Mouse (Mus musculus) embryonic facial prominence, embryonic 13.5 days (tissue): ENCODE data around the gene Ifna6. TPM values are rescaled to one million over a fixed set of nuclear protein-coding genes. Genes with fewer than 3 reads are reported as not detected.
"Not testable (repeated sequence)": the region's sequence is repeated elsewhere in the genome, so short reads cannot be mapped to it uniquely, and the experiment has no call there.

ENCODE experiments used
- ATAC-seq: fragments of 200-750 bp; cut with Nextera tagmentation; 2 replicates; pipeline ENCODE4 v1.8.0; 2017; ENCODE audit warnings: low read depth; ENCODE audit not compliant: insufficient number of reproducible peaks, insufficient read depth, low FRiP score, low TSS enrichment
- H3K27ac ChIP-seq: fragments of 300-500 bp; sonication (generic); 2 replicates; pipeline ENCODE4 v1.5.1; 2015; ENCODE audit warnings: moderate library complexity, mild to moderate bottlenecking, inconsistent platforms
- H3K27me3 ChIP-seq: fragments of 300-500 bp; sonication (generic); 2 replicates; pipeline ENCODE4 v1.6.1; 2015; ENCODE audit warnings: mild to moderate bottlenecking, inconsistent platforms
- H3K36me3 ChIP-seq: fragments of 300-500 bp; sonication (generic); 2 replicates; pipeline ENCODE4 v1.6.1; 2015; ENCODE audit warnings: mild to moderate bottlenecking, inconsistent platforms
- H3K4me1 ChIP-seq: fragments of 300-500 bp; sonication (generic); 2 replicates; pipeline ENCODE4 v1.6.1; 2015; ENCODE audit warnings: inconsistent platforms
- H3K4me2 ChIP-seq: fragments of 300-500 bp; sonication (generic); 2 replicates; pipeline ENCODE4 v1.6.1; 2015; ENCODE audit warnings: moderate library complexity, mild to moderate bottlenecking, inconsistent platforms
- H3K4me3 ChIP-seq: fragments of 300-500 bp; sonication (generic); 2 replicates; pipeline ENCODE4 v1.5.1; 2015; ENCODE audit warnings: mild to moderate bottlenecking, inconsistent platforms
- H3K9ac ChIP-seq: fragments of 300-500 bp; sonication (generic); 2 replicates; pipeline ENCODE4 v1.6.1; 2015; ENCODE audit warnings: mild to moderate bottlenecking, inconsistent platforms
- H3K9me3 ChIP-seq: fragments of 300-500 bp; sonication (generic); 2 replicates; pipeline ENCODE4 v1.6.1; 2016; ENCODE audit warnings: inconsistent platforms
- WGBS: fragments of 180-500 bp; shearing (Covaris S2); methylation state at CpG from one replicate; pipeline ENCODE4 v1.1.7; 2015; ENCODE audit warnings: mixed read lengths; 5-methylcytosine and 5-hydroxymethylcytosine counted together
- polyA plus RNA-seq: library from polyadenylated mRNA; unstranded; fragments of >200 nt; fragmentation: Nextera tagmentation; extraction: Ambion mirVana; gene quantifications from 2 replicates; pipeline ENCODE4 v1.2.1, GENCODE M21; 2015

Ifna6 gene
- not detected in 2 replicates for polyA plus RNA-seq

DNA sequence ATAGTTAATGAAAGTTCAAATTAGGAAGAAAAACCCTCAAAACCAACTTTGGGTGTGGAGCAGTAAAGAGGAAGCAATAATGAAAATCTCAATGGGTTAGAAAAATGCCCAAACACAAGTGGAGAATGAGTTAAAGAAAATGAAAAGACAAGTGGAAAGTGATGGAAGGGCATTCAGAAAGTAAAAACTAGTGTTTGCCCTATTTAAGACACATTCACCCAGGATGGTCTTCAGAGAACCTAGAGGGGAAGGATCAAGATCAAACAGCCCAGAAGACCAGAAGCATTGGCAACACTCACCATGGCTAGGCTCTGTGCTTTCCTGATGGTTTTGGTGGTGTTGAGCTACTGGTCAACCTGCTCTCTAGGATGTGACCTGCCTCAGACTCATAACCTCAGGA, at the start of gene Ifna6:
Gene Ifna6 (plus strand): TSS at position 301 of the 400 bp plus-strand sequence.
- H3K27me3 ChIP-seq, ATAC-seq, H3K36me3 ChIP-seq, H3K9ac ChIP-seq, H3K4me2 ChIP-seq, H3K4me1 ChIP-seq, H3K9me3 ChIP-seq, H3K4me3 ChIP-seq, H3K27ac ChIP-seq: not testable (repeated sequence)

DNA sequence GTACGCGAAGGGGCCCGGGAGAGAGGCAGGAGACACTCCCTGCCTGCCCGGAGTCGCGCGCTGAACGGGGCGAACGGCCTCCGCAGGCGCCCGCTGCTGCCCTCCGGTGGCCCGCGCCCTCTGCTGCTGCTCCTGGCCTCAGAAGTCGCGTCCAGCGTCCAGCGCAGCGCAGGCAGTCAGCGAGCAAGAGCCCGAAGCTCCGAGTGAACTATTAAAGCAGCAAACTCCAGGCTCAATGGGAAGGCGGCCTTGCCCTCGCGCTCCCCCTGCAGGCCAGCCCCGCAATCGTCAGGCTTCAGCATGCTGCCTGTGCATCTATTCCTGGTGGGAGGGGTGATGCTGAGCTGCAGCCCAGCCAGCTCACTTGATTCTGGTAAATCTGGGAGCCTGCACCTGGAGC, 47.7 kb upstream of the Ifna6 start, which contains the start of gene Gm13272:
Gene Gm13272 (plus strand): TSS at position 301 of the 400 bp plus-strand sequence.
- ATAC-seq, H3K4me2 ChIP-seq, H3K27ac ChIP-seq, H3K4me3 ChIP-seq, H3K36me3 ChIP-seq, H3K9me3 ChIP-seq, H3K9ac ChIP-seq, H3K4me1 ChIP-seq, H3K27me3 ChIP-seq: not testable (repeated sequence)
- WGBS: no CpG with 5 or more reads among the region's 29 CpGs

DNA sequence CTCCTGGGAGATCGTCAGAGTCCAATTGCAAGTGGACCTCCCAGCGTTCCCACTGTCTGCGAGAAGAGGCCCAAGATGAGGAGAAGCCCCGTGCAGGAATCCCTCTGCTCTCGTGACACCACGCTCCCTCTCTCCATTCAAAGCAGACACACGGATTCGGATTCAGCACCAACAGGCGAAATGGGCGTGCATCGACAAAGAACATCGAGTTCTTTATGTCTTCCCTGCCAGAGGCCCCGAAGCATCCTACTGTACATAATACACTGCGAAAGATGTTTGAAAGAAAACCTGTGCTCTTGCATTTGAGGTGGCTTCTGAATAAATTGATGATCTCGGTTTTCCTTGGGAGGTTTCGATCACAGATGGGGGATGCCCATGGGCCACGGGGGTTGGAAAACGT, 46.9 kb upstream of the Ifna6 start:
- H3K9me3 ChIP-seq, H3K36me3 ChIP-seq, H3K4me2 ChIP-seq, ATAC-seq, H3K27ac ChIP-seq, H3K4me3 ChIP-seq, H3K4me1 ChIP-seq, H3K9ac ChIP-seq, H3K27me3 ChIP-seq: not testable (repeated sequence)
- 41% methylated on average over 16 of the region's 18 CpGs for WGBS

DNA sequence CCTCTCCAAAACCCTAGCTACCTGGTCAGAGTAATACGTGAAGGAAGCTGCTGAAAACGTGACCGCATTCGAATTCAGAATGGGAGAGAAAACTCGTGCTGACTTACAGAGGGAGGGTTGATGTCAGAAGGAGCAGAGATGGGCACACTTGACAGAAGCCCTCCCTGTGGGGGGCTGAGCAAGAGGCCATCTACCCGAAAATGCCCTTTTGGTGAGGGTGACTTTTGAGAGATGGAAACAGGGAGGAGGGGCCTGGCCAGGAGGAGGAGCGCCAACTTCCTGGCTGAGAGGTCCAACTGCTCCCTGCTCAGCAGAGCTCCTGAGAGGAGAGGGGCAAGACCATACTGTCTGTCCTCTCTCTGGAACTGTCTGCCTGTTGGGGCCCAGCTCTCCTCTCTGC, 45.4 kb upstream of the Ifna6 start, which contains the start of gene Ifnz:
Gene Ifnz (plus strand): TSS at position 301 of the 400 bp plus-strand sequence.
- H3K27me3 ChIP-seq, H3K9me3 ChIP-seq, ATAC-seq, H3K36me3 ChIP-seq, H3K4me1 ChIP-seq, H3K27ac ChIP-seq: not testable (repeated sequence)
- 0 out of 2 replicates have a peak within 1 kb of the TSS, but pooled peaks have one; percentile 21 for H3K9ac ChIP-seq
- peak within 1 kb of the TSS; percentile 47 for H3K4me2 ChIP-seq
- H3K4me3 ChIP-seq: peak within 1 kb of the TSS; percentile 30
- WGBS: 15% methylated on average over 5 of the region's 7 CpGs

DNA sequence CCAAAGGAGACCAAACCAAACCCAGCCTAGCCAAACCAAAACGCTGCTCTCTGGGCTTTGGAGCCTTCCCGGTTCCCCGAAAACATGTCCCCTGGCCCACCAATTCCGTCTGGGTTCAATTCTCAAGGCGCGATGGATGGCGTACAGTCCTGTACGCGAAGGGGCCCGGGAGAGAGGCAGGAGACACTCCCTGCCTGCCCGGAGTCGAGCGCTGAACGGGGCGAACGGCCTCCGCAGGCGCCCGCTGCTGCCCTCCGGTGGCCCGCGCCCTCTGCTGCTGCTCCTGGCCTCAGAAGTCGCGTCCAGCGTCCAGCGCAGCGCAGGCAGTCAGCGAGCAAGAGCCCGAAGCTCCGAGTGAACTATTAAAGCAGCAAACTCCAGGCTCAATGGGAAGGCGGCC, 44.9 kb upstream of the Ifna6 start:
- H3K27me3 ChIP-seq, ATAC-seq, H3K27ac ChIP-seq, H3K9me3 ChIP-seq, H3K4me1 ChIP-seq, H3K36me3 ChIP-seq: not testable (repeated sequence)
- H3K9ac ChIP-seq: 0 out of 2 replicates have a peak overlapping the region, but pooled peaks have one; percentile 21
- peak overlapping the region; percentile 47 for H3K4me2 ChIP-seq
- 0% methylated on average over 14 of the region's 31 CpGs for WGBS
- peak overlapping the region; percentile 30 for H3K4me3 ChIP-seq

DNA sequence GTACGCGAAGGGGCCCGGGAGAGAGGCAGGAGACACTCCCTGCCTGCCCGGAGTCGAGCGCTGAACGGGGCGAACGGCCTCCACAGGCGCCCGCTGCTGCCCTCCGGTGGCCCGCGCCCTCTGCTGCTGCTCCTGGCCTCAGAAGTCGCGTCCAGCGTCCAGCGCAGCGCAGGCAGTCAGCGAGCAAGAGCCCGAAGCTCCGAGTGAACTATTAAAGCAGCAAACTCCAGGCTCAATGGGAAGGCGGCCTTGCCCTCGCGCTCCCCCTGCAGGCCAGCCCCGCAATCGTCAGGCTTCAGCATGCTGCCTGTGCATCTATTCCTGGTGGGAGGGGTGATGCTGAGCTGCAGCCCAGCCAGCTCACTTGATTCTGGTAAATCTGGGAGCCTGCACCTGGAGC, 41.8 kb upstream of the Ifna6 start, which contains the start of gene Gm13276:
Gene Gm13276 (plus strand): TSS at position 301 of the 400 bp plus-strand sequence.
- not testable (repeated sequence) for H3K9ac ChIP-seq, H3K4me3 ChIP-seq, H3K4me1 ChIP-seq, H3K27me3 ChIP-seq, H3K4me2 ChIP-seq, H3K9me3 ChIP-seq, H3K36me3 ChIP-seq, H3K27ac ChIP-seq, ATAC-seq
- no CpG with 5 or more reads among the region's 27 CpGs for WGBS

DNA sequence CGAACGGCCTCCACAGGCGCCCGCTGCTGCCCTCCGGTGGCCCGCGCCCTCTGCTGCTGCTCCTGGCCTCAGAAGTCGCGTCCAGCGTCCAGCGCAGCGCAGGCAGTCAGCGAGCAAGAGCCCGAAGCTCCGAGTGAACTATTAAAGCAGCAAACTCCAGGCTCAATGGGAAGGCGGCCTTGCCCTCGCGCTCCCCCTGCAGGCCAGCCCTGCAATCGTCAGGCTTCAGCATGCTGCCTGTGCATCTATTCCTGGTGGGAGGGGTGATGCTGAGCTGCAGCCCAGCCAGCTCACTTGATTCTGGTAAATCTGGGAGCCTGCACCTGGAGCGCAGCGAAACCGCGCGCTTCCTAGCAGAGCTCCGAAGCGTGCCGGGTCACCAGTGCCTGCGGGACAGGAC, 38.8 kb upstream of the Ifna6 start, which contains the start of gene Gm13277:
Gene Gm13277 (plus strand): TSS at position 231 of the 400 bp plus-strand sequence.
- H3K4me3 ChIP-seq, ATAC-seq, H3K9ac ChIP-seq, H3K36me3 ChIP-seq, H3K27ac ChIP-seq, H3K4me1 ChIP-seq, H3K4me2 ChIP-seq, H3K9me3 ChIP-seq, H3K27me3 ChIP-seq: not testable (repeated sequence)
- 2% methylated on average over 4 of the region's 28 CpGs for WGBS

DNA sequence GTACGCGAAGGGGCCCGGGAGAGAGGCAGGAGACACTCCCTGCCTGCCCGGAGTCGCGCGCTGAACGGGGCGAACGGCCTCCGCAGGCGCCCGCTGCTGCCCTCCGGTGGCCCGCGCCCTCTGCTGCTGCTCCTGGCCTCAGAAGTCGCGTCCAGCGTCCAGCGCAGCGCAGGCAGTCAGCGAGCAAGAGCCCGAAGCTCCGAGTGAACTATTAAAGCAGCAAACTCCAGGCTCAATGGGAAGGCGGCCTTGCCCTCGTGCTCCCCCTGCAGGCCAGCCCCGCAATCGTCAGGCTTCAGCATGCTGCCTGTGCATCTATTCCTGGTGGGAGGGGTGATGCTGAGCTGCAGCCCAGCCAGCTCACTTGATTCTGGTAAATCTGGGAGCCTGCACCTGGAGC, 36.0 kb upstream of the Ifna6 start, which contains the start of gene Gm13278:
Gene Gm13278 (plus strand): TSS at position 301 of the 400 bp plus-strand sequence.
- H3K4me3 ChIP-seq: not testable (repeated sequence)

DNA sequence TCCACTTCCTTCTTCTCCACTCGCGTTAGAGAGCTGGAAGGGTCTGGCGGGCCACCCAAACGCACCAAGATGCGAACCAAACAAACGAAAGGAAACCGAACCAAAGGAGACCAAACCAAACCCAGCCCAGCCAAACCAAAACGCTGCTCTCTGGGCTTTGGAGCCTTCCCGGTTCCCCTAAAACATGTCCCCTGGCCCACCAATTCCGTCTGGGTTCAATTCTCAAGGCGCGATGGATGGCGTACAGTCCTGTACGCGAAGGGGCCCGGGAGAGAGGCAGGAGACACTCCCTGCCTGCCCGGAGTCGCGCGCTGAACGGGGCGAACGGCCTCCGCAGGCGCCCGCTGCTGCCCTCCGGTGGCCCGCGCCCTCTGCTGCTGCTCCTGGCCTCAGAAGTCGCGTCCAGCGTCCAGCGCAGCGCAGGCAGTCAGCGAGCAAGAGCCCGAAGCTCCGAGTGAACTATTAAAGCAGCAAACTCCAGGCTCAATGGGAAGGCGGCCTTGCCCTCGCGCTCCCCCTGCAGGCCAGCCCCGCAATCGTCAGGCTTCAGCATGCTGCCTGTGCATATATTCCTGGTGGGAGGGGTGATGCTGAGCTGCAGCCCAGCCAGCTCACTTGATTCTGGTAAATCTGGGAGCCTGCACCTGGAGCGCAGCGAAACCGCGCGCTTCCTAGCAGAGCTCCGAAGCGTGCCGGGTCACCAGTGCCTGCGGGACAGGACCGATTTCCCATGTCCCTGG, 33.1 kb upstream of the Ifna6 start, which contains the start of gene Gm13275:
Gene Gm13275 (plus strand): TSS at position 552 of the 740 bp plus-strand sequence.
- H3K9me3 ChIP-seq, ATAC-seq, H3K27me3 ChIP-seq, H3K27ac ChIP-seq, H3K36me3 ChIP-seq, H3K4me1 ChIP-seq, H3K9ac ChIP-seq, H3K4me2 ChIP-seq, H3K4me3 ChIP-seq: not testable (repeated sequence)
- 0% methylated on average over 16 of the region's 52 CpGs for WGBS

More for the DNA sequence above, 36.0 kb upstream of the Ifna6 start, which contains the start of gene Gm13278:
- WGBS: no CpG with 5 or more reads among the region's 28 CpGs
- not testable (repeated sequence) for H3K4me2 ChIP-seq, H3K36me3 ChIP-seq, H3K27ac ChIP-seq, H3K9me3 ChIP-seq, ATAC-seq, H3K9ac ChIP-seq, H3K4me1 ChIP-seq, H3K27me3 ChIP-seq

DNA sequence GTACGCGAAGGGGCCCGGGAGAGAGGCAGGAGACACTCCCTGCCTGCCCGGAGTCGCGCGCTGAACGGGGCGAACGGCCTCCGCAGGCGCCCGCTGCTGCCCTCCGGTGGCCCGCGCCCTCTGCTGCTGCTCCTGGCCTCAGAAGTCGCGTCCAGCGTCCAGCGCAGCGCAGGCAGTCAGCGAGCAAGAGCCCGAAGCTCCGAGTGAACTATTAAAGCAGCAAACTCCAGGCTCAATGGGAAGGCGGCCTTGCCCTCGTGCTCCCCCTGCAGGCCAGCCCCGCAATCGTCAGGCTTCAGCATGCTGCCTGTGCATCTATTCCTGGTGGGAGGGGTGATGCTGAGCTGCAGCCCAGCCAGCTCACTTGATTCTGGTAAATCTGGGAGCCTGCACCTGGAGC, 30.1 kb upstream of the Ifna6 start, which contains the start of gene Gm13279:
Gene Gm13279 (plus strand): TSS at position 301 of the 400 bp plus-strand sequence.
- not testable (repeated sequence) for H3K4me2 ChIP-seq, H3K27me3 ChIP-seq, H3K4me1 ChIP-seq, H3K9me3 ChIP-seq, H3K4me3 ChIP-seq, H3K9ac ChIP-seq, H3K36me3 ChIP-seq, ATAC-seq, H3K27ac ChIP-seq
- no CpG with 5 or more reads among the region's 28 CpGs for WGBS

DNA sequence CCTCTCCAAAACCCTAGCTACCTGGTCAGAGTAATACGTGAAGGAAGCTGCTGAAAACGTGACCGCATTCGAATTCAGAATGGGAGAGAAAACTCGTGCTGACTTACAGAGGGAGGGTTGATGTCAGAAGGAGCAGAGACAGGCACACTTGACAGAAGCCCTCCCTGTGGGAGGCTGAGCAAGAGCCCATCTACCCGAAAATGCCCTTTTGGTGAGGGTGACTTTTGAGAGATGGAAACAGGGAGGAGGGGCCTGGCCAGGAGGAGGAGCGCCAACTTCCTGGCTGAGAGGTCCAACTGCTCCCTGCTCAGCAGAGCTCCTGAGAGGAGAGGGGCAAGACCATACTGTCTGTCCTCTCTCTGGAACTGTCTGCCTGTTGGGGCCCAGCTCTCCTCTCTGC, 27.9 kb upstream of the Ifna6 start, which contains the start of gene Gm13285:
Gene Gm13285 (plus strand): TSS at position 301 of the 400 bp plus-strand sequence.
- not testable (repeated sequence) for H3K9ac ChIP-seq, H3K27ac ChIP-seq, ATAC-seq, H3K4me3 ChIP-seq, H3K36me3 ChIP-seq, H3K4me1 ChIP-seq, H3K9me3 ChIP-seq, H3K27me3 ChIP-seq, H3K4me2 ChIP-seq
- WGBS: 20% methylated on average over 6 of the region's 7 CpGs

DNA sequence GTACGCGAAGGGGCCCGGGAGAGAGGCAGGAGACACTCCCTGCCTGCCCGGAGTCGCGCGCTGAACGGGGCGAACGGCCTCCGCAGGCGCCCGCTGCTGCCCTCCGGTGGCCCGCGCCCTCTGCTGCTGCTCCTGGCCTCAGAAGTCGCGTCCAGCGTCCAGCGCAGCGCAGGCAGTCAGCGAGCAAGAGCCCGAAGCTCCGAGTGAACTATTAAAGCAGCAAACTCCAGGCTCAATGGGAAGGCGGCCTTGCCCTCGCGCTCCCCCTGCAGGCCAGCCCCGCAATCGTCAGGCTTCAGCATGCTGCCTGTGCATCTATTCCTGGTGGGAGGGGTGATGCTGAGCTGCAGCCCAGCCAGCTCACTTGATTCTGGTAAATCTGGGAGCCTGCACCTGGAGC, 24.3 kb upstream of the Ifna6 start, which contains the start of gene Gm13287:
Gene Gm13287 (plus strand): TSS at position 301 of the 400 bp plus-strand sequence.
- H3K9ac ChIP-seq, H3K4me1 ChIP-seq, H3K9me3 ChIP-seq, H3K27ac ChIP-seq, H3K27me3 ChIP-seq, H3K36me3 ChIP-seq, ATAC-seq, H3K4me3 ChIP-seq: not testable (repeated sequence)
- H3K4me2 ChIP-seq: peak within 1 kb of the TSS; percentile 35; the same call in 1 of the 2 replicates
- WGBS: no CpG with 5 or more reads among the region's 29 CpGs
